Mouse (Mus musculus): Measurements from ENCODE around the gene Fam20c. TPM values are rescaled to one million over a fixed set of nuclear protein-coding genes. Genes with fewer than 3 reads are reported as not detected.

Fam20c gene
- polyA plus RNA-seq, 1 experiment from 2014 or later = 6.4 TPM

GRCm38 (mm10) chr5:138857010-138857617 lies 102.8 kb downstream of the Fam20c start:
- Histone ChIP-seq H3K4me3 (no peak overlapping the region), H3K27me3 (no peaks in the 10 kb centered on the region), H3K27ac (no peak overlapping the region), H3K9ac (no peak overlapping the region), H3K9me3 (no peaks in the 10 kb centered on the region), H3K4me1 (peaks cover 9% of the 10 kb centered on the region), H3K36me3 (no peaks in the 10 kb centered on the region), H3K4me2 (no peak overlapping the region)
- 29% methylated on average over 9 of the region's 9 CpGs for WGBS
- ATAC-seq (ENCODE audit: insufficient number of reproducible peaks, low FRiP score, low TSS enrichment, low read depth) = 0 out of 2 replicates have a peak, but pooled peaks have one; percentile 22

- ATAC-seq (ENCODE audit: insufficient number of reproducible peaks, low FRiP score, low TSS enrichment, low read depth) = no peak
- WGBS = 33% methylated on average over 13 of the region's 13 CpGs
- H3K4me1 ChIP-seq = peaks cover 9% of the 10 kb centered on the region
- no peak overlapping the region for H3K27ac ChIP-seq
- no peak overlapping the region for H3K4me2 ChIP-seq
- no peaks in the 10 kb centered on the region for H3K36me3 ChIP-seq
- no peaks in the 10 kb centered on the region for H3K9me3 ChIP-seq
- no peaks in the 10 kb centered on the region for H3K27me3 ChIP-seq
- no peak overlapping the region for H3K4me3 ChIP-seq
- H3K9ac ChIP-seq = no peak overlapping the region
Observed at GRCm38 (mm10) chr5:138857811-138858251, 103.5 kb downstream of the Fam20c start.

Other genes with a start within 250 kb of the Fam20c start
- gene 1700123K08Rik, start 189.8 kb upstream of the Fam20c start, polyA plus RNA-seq (2015; fragmentation: Nextera tagmentation; extraction: Ambion mirVana) = not detected in 2 replicates
- 69.9 and 73.0 TPM in 2 replicates for gene Zfp68, start 134.8 kb upstream of the Fam20c start, polyA plus RNA-seq (2015; fragmentation: Nextera tagmentation; extraction: Ambion mirVana)
- gene A430033K04Rik, start 131.7 kb upstream of the Fam20c start, polyA plus RNA-seq (2015; fragmentation: Nextera tagmentation; extraction: Ambion mirVana) = 15.4 and 17.0 TPM in 2 replicates
- not detected in 2 replicates for gene Gm5294, start 65.6 kb downstream of the Fam20c start, polyA plus RNA-seq (2015; fragmentation: Nextera tagmentation; extraction: Ambion mirVana)
- gene Pdgfa, start 242.9 kb downstream of the Fam20c start, polyA plus RNA-seq (2015; fragmentation: Nextera tagmentation; extraction: Ambion mirVana) = 65.7 and 69.9 TPM in 2 replicates

Data from limb, embryonic 15.5 days (tissue).